Mouse (Mus musculus) R1 (cell line): ENCODE measurements at regions not wholly inside any gene's neighbourhood (a gene's known extent, or its start where the extent isn't known, plus 50 kb on each side); places are given as distances from the start of the nearest gene placed in this dataset.

Experiments
- DNase-seq: peaks from one replicate; pipeline ENCODE4 v3.0.0-alpha.2; 2018; ENCODE audit warnings: low read depth, low spot score

GRCm38 (mm10) chr1:19754346-19754745 lies 545.6 kb downstream of the Tfap2b start:
- no peak for DNase-seq

GRCm38 (mm10) chr1:19757921-19758436 lies 549.3 kb downstream of the Tfap2b start:
- no peak for DNase-seq

- DNase-seq = no peak
These were observed 558.2 kb downstream of the Tfap2b start for GRCm38 (mm10) chr1:19766879-19767278.

- DNase-seq = no peak
These were observed 563.6 kb downstream of the Tfap2b start for GRCm38 (mm10) chr1:19772266-19772665.

- DNase-seq = no peak
These were observed 565.8 kb downstream of the Tfap2b start for GRCm38 (mm10) chr1:19774502-19774901.

GRCm38 (mm10) chr1:19777542-19777941 lies 568.8 kb downstream of the Tfap2b start:
- DNase-seq = no peak

GRCm38 (mm10) chr1:19786971-19787370 lies 578.3 kb downstream of the Tfap2b start:
- no peak for DNase-seq

- DNase-seq = no peak
These were observed 585.4 kb downstream of the Tfap2b start for GRCm38 (mm10) chr1:19794124-19794523.

- DNase-seq = no peak
These were observed 617.2 kb downstream of the Tfap2b start for GRCm38 (mm10) chr1:19825887-19826286.

GRCm38 (mm10) chr1:19826455-19827366 lies 618.0 kb downstream of the Tfap2b start:
- no peak for DNase-seq

GRCm38 (mm10) chr1:19849918-19850317 lies 641.2 kb downstream of the Tfap2b start:
- DNase-seq = no peak

- no peak for DNase-seq
These were observed 648.5 kb downstream of the Tfap2b start for GRCm38 (mm10) chr1:19857250-19857649.

GRCm38 (mm10) chr1:19868478-19868877 lies 659.8 kb downstream of the Tfap2b start:
- no peak for DNase-seq

GRCm38 (mm10) chr1:19881193-19881592 lies 672.5 kb downstream of the Tfap2b start:
- no peak for DNase-seq

GRCm38 (mm10) chr1:19899426-19899825 lies 690.7 kb downstream of the Tfap2b start:
- no peak for DNase-seq

- no peak for DNase-seq
These were observed 691.2 kb downstream of the Tfap2b start for GRCm38 (mm10) chr1:19899889-19900310.

- DNase-seq = no peak
These were observed 692.3 kb downstream of the Tfap2b start for GRCm38 (mm10) chr1:19900983-19901531.

- DNase-seq = no peak
These were observed 703.6 kb downstream of the Tfap2b start for GRCm38 (mm10) chr1:19912194-19912846.

- DNase-seq = no peak
These were observed 699.1 kb downstream of the Pkhd1 start for GRCm38 (mm10) chr1:19918762-19919161.

GRCm38 (mm10) chr1:19927192-19927591 lies 690.7 kb downstream of the Pkhd1 start:
- DNase-seq = no peak

- no peak for DNase-seq
These were observed 690.0 kb downstream of the Pkhd1 start for GRCm38 (mm10) chr1:19927736-19928327.
